Mouse (Mus musculus) ovary, postnatal 10 days (tissue): ENCODE measurements around the gene Btbd35f9.
"Not testable (repeated sequence)": the region's sequence is repeated elsewhere in the genome, so short reads cannot be mapped to it uniquely, and the experiment has no call there.

Experiments used
- DNase-seq: peaks from one replicate; pipeline ENCODE4 v3.0.0; 2022; ENCODE audit warnings: low spot score

Btbd35f9 gene

DNA sequence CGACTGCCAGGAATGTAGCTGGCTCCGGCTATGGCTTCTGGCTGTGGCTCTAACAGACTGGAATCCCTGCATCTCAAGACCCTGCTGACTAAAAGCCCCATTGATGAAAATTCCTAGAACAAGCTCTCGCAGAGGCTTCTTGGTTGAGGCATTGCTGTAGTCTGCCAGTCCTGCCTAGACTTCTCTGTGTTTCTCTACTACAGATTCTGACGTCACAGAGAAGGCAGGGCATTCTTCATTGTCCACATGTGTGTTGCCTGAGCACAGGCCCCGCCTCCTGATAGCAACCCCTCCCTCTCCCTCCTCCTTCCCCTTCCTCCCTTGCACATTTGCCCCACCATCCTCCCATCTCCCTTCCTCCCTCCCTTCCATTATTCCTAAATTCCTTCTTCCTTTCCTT, at the start of gene Btbd35f9:
TSS of gene Btbd35f9 (minus strand) at position 101 of the 400 bp plus-strand sequence.
- DNase-seq, result not testable (repeated sequence)
